Mouse (Mus musculus) limb, embryonic 12.5 days (tissue): ENCODE data around the gene Dlg1. TPM values are rescaled to one million over a fixed set of nuclear protein-coding genes. Genes with fewer than 3 reads are reported as not detected.

Experiments
- ATAC-seq: fragments of 200-750 bp; cut with Nextera tagmentation; 2 replicates; pipeline ENCODE4 v1.8.0; 2017; ENCODE audit warnings: low read depth, moderate TSS enrichment; ENCODE audit not compliant: insufficient number of reproducible peaks, insufficient read depth, low FRiP score, low TSS enrichment
- H3K27ac ChIP-seq: fragments of 300-500 bp; sonication (generic); 2 replicates; pipeline ENCODE4 v1.5.1; 2016; ENCODE audit warnings: mild to moderate bottlenecking, moderate library complexity
- H3K27me3 ChIP-seq: fragments of 300-500 bp; sonication (generic); 2 replicates; pipeline ENCODE4 v1.6.1; 2016; ENCODE audit warnings: mild to moderate bottlenecking, moderate library complexity
- H3K36me3 ChIP-seq: fragments of 300-500 bp; sonication (generic); 2 replicates; pipeline ENCODE4 v1.6.1; 2016; ENCODE audit warnings: mild to moderate bottlenecking, moderate library complexity
- H3K4me1 ChIP-seq: fragments of 300-500 bp; sonication (generic); replicated peaks from 2 replicates; pipeline ENCODE4 v1.6.1; 2016
- H3K4me2 ChIP-seq: fragments of 300-500 bp; sonication (generic); 2 replicates; pipeline ENCODE4 v1.6.1; 2016; ENCODE audit warnings: mild to moderate bottlenecking, moderate library complexity
- H3K4me3 ChIP-seq: fragments of 300-500 bp; sonication (generic); replicated peaks from 2 replicates; pipeline ENCODE4 v1.5.1; 2016; ENCODE audit warnings: mild to moderate bottlenecking
- H3K9ac ChIP-seq: fragments of 300-500 bp; sonication (generic); replicated peaks from 2 replicates; pipeline ENCODE4 v1.6.1; 2016; ENCODE audit warnings: mild to moderate bottlenecking, moderate library complexity
- H3K9me3 ChIP-seq: fragments of 300-500 bp; sonication (generic); 2 replicates; pipeline ENCODE4 v1.6.1; 2016; ENCODE audit warnings: mild to moderate bottlenecking, moderate library complexity
- WGBS: fragments of 180-500 bp; shearing (Covaris S2); methylation state at CpG from one replicate; pipeline ENCODE4 v1.1.7; 2016; 5-methylcytosine and 5-hydroxymethylcytosine counted together
- polyA plus RNA-seq: library from polyadenylated mRNA; unstranded; fragments of >200 nt; fragmentation: Nextera tagmentation; extraction: Ambion mirVana; gene quantifications from 2 replicates; pipeline ENCODE4 v1.2.1, GENCODE M21; 2016

Dlg1 gene
- polyA plus RNA-seq, 1 experiment from 2014 or later: 42.9 TPM

- no peak overlapping the region for H3K9ac ChIP-seq
- H3K4me1 ChIP-seq: 0 out of 2 replicates have a peak, but pooled peaks cover 5% of the 10 kb centered on the region
- no peak overlapping the region for H3K4me2 ChIP-seq
- 75% methylated on average over 2 of the region's 2 CpGs for WGBS
- H3K9me3 ChIP-seq: no peaks in the 10 kb centered on the region
- no peak overlapping the region for H3K4me3 ChIP-seq
- H3K27me3 ChIP-seq: no peaks in the 10 kb centered on the region
- ATAC-seq: no peak
- H3K27ac ChIP-seq: no peak overlapping the region
- no peaks in the 10 kb centered on the region for H3K36me3 ChIP-seq
Measured at GRCm38 (mm10) chr16:31655531-31655930, 7.7 kb upstream of the Dlg1 start.

DNA sequence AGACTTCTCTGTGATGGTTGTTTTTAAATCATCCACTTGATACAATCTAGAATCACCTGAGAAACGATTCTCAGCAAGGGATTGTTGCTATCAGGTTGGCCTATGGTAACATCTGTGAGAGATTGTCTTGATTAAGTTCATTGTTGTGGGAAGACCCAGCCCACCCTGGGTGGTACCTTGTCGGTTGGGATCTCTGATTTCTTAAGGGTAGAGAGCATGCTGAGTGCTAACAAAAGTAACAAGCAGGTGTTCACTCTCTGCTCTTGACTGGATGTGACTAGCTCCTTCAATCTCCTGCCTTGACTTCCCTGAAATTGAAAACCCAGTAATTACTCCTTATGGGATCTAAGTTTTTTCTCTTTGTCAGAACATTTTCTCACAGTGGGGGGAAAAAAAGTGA, 5.7 kb upstream of the Dlg1 start:
- ATAC-seq: no peak
- Histone ChIP-seq H3K36me3 (no peaks in the 10 kb centered on the region), H3K4me2 (no peak overlapping the region), H3K9me3 (no peaks in the 10 kb centered on the region), H3K4me3 (no peak overlapping the region), H3K9ac (no peak overlapping the region), H3K4me1 (peaks cover 8% of the 10 kb centered on the region), H3K27me3 (no peaks in the 10 kb centered on the region), H3K27ac (no peak overlapping the region)
- 32% methylated on average over 2 of the region's 2 CpGs for WGBS

DNA sequence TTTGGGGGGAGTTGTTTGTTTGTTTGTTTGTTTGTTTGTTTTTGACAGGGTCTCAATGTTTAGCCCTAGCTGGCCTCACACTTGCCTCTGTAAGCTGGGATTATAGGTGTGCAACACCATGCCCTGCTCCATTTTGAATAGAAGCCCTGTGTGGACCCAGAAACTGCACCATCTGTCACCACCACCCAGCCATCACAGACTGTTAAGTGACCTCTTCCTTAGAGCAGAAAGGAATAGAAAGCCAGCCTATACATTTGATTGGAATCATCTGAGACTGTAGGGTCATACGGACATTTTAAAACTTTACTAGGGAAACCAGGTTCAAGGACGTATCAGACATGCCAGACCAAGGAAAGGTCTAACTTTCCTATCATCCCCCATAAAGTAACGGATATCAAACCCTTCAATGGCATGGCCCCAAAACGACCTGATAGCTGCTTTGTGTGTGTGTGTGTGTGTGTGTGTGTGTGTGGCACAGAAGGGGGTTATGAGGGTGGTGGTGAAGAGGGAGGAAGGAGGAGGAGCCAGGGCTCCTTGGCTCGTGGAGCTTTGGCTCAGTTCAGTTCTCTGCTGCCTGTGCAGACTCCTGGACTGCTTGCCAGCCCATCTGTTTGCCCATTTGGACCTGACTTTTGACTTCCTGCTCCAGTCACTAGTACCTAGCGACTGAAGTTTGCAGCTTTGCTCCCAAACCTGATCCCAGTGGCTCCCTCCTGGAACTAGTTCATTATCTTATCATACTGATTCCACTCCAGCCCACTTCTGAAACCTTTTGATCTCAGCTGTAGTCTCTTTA, 4.5 kb upstream of the Dlg1 start:
- H3K4me1 ChIP-seq: peaks cover 12% of the 10 kb centered on the region
- ATAC-seq: no peak
- H3K9ac ChIP-seq: no peak overlapping the region
- no peaks in the 10 kb centered on the region for H3K36me3 ChIP-seq
- no peak overlapping the region for H3K4me2 ChIP-seq
- WGBS: 60% methylated on average over 6 of the region's 6 CpGs
- H3K4me3 ChIP-seq: no peak overlapping the region
- H3K27me3 ChIP-seq: no peaks in the 10 kb centered on the region
- no peak overlapping the region for H3K27ac ChIP-seq
- no peaks in the 10 kb centered on the region for H3K9me3 ChIP-seq

GRCm38 (mm10) chr16:31659453-31659852, 3.8 kb upstream of the Dlg1 start:
- no peak overlapping the region for H3K4me2 ChIP-seq
- H3K9me3 ChIP-seq: no peaks in the 10 kb centered on the region
- H3K27me3 ChIP-seq: no peaks in the 10 kb centered on the region
- H3K4me3 ChIP-seq: no peak overlapping the region
- 77% methylated on average over 5 of the region's 5 CpGs for WGBS
- no peak overlapping the region for H3K9ac ChIP-seq
- no peak for ATAC-seq
- H3K27ac ChIP-seq: no peak overlapping the region
- no peaks in the 10 kb centered on the region for H3K36me3 ChIP-seq
- peaks cover 7% of the 10 kb centered on the region for H3K4me1 ChIP-seq

DNA sequence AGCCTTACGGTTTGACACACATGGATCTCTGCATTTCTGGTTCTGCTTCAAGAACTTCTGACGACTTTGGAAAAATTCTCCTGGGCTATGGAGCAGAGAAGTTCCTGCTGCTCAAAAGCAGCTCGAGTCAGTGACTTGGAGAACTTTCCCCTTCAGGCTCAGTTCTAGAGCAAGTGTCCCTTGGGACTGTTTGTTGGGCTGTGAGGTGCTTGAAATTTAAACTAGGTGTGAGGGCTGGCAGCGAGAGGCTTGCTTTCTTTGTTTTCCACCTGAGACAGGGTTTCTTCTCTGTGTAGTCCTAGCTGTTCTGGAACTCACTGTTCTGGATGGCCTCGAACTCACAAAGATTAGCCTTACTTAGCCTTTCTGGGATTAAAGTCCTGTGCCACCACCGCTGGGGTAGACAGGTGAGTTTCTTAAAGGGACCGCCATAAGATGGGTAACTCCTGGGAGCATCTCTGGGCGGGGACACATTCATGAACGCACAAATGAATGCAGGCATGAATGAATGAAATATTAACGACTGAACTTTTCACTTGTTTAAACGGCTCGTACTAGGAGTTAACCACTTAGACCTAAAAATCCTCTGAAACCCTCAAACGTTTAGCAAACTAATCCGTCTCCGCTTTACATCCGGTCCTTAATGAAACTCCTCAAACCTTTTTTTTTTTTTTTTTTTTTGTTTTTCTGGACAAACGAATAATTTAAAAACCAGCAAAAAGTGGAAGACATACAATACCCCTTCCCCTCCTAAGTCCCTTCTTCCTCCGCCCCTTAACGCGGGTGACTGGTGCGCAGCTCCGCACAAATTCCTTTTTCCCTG, 476 bp upstream of the Dlg1 start:
- Histone ChIP-seq H3K4me2 (peak overlapping the region; percentile 80), H3K9ac (peak overlapping the region; percentile 91), H3K9me3 (no peaks in the 10 kb centered on the region), H3K4me1 (peaks cover 29% of the 10 kb centered on the region), H3K4me3 (peak overlapping the region; percentile 95), H3K36me3 (peaks cover 21% of the 10 kb centered on the region), H3K27ac (peak overlapping the region; percentile 98), H3K27me3 (no peaks in the 10 kb centered on the region)
- ATAC-seq: no peak; the same call in 1 of the 2 replicates
- 12% methylated on average over 22 of the region's 22 CpGs for WGBS

DNA sequence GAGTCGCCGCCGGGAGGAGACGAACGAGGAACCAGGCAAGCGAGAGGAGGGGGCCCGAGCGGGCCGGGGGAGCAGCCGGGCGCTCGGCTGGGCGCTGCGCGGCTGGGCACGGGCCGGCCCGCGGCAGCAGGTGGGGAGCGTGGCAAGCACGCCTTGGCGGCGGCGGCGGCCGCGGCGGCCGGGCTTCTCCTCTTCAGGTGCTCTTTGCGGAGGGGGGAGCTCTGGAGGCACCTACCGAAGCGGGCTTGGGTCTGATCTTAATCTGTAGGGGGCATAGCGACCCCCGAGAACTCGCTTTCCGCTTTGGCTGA, 999 bp downstream of the Dlg1 start:
- peaks cover 29% of the 10 kb centered on the region for H3K4me1 ChIP-seq

DNA sequence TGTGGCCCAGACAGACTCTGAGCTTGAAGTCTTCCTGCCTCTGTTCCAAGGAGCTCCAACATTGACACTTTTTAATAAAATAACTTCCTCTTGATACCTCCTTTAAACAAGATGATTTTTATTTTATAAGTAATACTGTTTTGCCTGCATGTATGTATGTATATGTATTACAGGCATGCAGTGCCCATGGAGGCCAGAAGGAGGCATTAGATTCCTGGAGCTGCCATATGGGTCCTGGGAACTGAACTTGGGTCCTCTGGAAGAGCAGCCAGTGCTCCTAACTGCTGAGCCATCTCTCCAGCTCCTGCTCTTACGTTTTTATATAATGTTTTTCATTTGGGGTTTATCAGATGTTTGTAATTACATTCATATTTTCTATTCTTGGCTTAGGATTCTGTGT, 9.0 kb downstream of the Dlg1 start:
- WGBS: 93% methylated on average over 1 of the region's 1 CpGs
- Histone ChIP-seq H3K9ac (no peak overlapping the region), H3K9me3 (no peaks in the 10 kb centered on the region), H3K4me2 (no peak overlapping the region), H3K4me3 (no peak overlapping the region), H3K27me3 (no peaks in the 10 kb centered on the region), H3K4me1 (0 out of 2 replicates have a peak, but pooled peaks cover 2% of the 10 kb centered on the region), H3K36me3 (peaks cover 43% of the 10 kb centered on the region), H3K27ac (no peak overlapping the region)
- no peak for ATAC-seq

More for the DNA sequence above, 999 bp downstream of the Dlg1 start:
- Histone ChIP-seq H3K27me3 (no peaks in the 10 kb centered on the region), H3K9ac (peak overlapping the region; percentile 91), H3K36me3 (peaks cover 27% of the 10 kb centered on the region), H3K4me3 (peak overlapping the region; percentile 95), H3K9me3 (no peaks in the 10 kb centered on the region), H3K4me2 (peak overlapping the region; percentile 80), H3K27ac (peak overlapping the region; percentile 98)
- peak; percentile 78 for ATAC-seq
- WGBS: under 1% methylated on average over 36 of the region's 36 CpGs

DNA sequence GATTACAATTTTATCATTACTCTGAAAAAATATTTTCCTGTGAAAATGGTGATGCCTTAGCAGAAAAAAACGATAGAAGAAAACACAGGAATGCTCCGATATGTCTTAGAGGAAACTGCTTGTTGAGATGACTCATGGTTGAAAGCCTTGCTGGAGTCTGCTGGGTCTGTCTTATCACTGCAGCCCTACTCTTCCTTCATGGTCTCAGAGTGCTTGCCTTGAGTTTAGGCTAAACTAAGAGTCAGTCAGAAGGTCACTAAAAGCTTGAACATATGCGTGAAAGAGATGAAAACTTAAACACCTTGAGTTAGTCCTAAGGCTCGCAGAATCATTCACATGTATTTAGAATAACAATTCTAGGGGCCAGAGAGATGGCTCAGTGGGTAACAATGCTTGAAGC, 14.2 kb downstream of the Dlg1 start:
- no peak overlapping the region for H3K4me2 ChIP-seq
- no peak overlapping the region for H3K4me3 ChIP-seq
- no peak overlapping the region for H3K27ac ChIP-seq
- 91% methylated on average over 4 of the region's 4 CpGs for WGBS
- no peaks in the 10 kb centered on the region for H3K4me1 ChIP-seq
- ATAC-seq: no peak
- H3K27me3 ChIP-seq: no peaks in the 10 kb centered on the region
- no peaks in the 10 kb centered on the region for H3K9me3 ChIP-seq
- peaks cover 18% of the 10 kb centered on the region; the same call in 1 of the 2 replicates for H3K36me3 ChIP-seq
- no peak overlapping the region for H3K9ac ChIP-seq

DNA sequence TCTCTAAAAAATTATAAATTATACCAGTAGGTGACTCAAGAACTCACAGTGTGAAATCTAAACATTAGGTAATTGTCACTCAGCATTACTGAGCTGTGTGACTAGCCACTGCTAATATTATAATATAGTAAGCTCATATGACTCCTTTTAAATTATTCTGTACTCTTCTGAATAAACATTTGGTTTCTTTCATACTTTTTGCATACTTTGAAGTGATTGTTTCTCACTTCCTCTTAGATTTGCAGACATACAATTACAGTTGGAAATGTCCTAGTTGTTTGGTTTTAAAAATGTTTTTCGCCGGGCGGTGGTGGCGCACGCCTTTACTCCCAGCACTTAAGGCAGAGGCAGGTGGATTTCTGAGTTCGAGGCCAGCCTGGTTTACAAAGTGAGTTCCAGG, 19.0 kb downstream of the Dlg1 start:
- H3K27ac ChIP-seq: no peak overlapping the region
- peaks cover 38% of the 10 kb centered on the region for H3K36me3 ChIP-seq
- H3K27me3 ChIP-seq: no peaks in the 10 kb centered on the region
- no peak overlapping the region for H3K4me2 ChIP-seq
- H3K9me3 ChIP-seq: no peaks in the 10 kb centered on the region
- H3K9ac ChIP-seq: no peak overlapping the region
- ATAC-seq: no peak
- H3K4me3 ChIP-seq: no peak overlapping the region
- H3K4me1 ChIP-seq: no peaks in the 10 kb centered on the region
- 98% methylated on average over 6 of the region's 6 CpGs for WGBS

DNA sequence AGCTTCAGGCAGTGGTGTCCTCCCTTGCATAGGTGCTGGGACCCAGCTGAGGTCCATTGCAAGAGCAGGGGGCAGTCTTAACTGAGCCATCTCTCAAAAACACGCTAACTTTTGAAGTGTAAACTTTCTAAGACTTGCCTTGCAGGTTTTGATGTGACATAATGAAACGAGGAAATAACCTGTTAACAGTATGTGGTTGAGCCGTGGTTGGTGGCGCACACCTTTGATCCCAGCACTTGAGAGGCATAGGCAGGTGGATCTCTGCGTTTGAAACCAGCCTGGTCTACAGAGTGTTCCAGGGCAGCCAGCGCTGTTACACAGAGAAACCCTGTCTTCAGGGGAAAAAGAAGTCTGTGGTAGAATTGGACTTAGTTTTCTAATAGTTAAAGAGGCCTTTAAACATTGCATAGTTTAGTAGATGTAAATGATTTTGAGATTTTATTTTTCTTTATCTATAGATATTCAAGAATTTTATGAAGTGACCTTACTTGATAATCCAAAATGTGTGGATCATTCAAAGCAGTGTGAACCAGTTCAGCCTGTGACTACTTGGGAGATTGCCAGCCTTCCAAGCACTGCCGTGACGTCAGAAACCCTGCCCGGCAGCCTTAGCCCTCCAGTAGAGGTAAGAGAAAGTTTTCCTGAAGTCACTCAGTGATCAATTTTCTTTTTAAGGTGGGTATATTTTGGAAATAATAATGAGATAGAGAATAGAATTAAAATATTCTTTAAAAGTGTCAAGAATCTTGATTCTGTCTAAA, 20.6 kb downstream of the Dlg1 start:
- no peaks in the 10 kb centered on the region for H3K9me3 ChIP-seq
- H3K27me3 ChIP-seq: no peaks in the 10 kb centered on the region
- H3K27ac ChIP-seq: no peak overlapping the region
- no peak overlapping the region for H3K4me2 ChIP-seq
- H3K36me3 ChIP-seq: peaks cover 39% of the 10 kb centered on the region
- no peak overlapping the region for H3K9ac ChIP-seq
- no peaks in the 10 kb centered on the region for H3K4me1 ChIP-seq
- 91% methylated on average over 9 of the region's 9 CpGs for WGBS
- H3K4me3 ChIP-seq: no peak overlapping the region
- no peak for ATAC-seq

DNA sequence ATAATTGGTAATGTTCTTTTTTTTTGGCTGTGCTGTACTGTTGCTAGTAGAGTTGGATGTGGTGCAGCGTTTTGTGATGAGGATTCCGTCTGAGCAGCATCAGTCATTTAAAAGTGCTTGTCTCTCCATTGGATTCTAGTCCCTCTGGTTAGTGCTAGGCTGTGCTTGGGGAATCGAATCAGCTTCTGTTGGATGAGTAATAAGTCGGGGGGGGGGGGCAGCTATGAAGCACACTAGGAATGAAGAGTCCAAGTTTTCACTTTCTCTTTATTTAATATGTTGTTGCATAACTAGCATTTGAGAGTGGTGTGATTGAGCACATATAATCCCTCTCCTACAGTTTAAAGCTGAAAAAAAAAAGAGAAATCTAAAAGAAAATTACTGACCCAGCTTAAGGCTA, 21.5 kb downstream of the Dlg1 start:
- peaks cover 38% of the 10 kb centered on the region for H3K36me3 ChIP-seq
- no peak overlapping the region for H3K4me2 ChIP-seq
- no peak overlapping the region for H3K9ac ChIP-seq
- no peaks in the 10 kb centered on the region for H3K27me3 ChIP-seq
- no peak for ATAC-seq
- H3K9me3 ChIP-seq: no peaks in the 10 kb centered on the region
- WGBS: 89% methylated on average over 4 of the region's 4 CpGs
- no peaks in the 10 kb centered on the region for H3K4me1 ChIP-seq
- no peak overlapping the region for H3K27ac ChIP-seq
- no peak overlapping the region for H3K4me3 ChIP-seq
